Mouse (Mus musculus): Measurements from ENCODE around the gene Ino80d.

GRCm38 (mm10) chr1:62952319-62952718 is 162.1 kb downstream of the Ino80d start:
- TF ChIP-seq POLR2A (IDR thresholded peaks at IDR 0.05; ENCODE audit: low read depth, low read length) (no peak), CTCF (IDR thresholded peaks at IDR 0.05; ENCODE audit: extremely low read depth, insufficient read depth, insufficient read length, insufficient replicate concordance) (no peak)
